Mouse (Mus musculus): ENCODE results near the gene Corin. TPM values are rescaled to one million over a fixed set of nuclear protein-coding genes. Genes with fewer than 3 reads are reported as not detected.

Corin gene
- total and polyA plus RNA-seq, 2 experiments from 2014 or later: 0.14 to 0.33 TPM

DNA sequence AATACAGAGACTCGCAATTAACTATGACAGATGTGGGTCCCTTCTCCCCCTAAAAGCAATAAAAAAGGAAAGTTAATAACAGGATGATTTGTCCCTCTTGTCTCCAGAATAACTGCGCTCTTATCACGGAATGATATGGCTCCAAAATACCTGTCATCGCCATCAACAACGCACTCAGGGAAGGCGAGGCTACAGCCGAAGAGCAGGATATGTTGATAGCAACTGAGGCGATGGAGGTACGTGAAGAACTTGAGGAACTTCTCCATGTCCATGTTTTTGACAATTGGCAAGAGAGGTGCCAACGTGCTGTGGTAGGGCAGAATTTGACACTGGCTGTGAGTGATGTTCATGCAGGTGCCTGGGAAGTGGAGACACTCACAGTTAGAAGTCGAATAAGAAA, 69.2 kb downstream of the Corin start:
- TF ChIP-seq CTCF (IDR thresholded peaks at IDR 0.05): no peak
- Histone ChIP-seq H3K4me3 (ENCODE audit: low read depth, low read length) (no peak overlapping the region), H3K4me1 (ENCODE audit: insufficient read depth, low read length) (no peaks in the 10 kb centered on the region), H3K36me3 (ENCODE audit: insufficient read depth, low read length) (no peaks in the 10 kb centered on the region), H3K9me3 (ENCODE audit: low read length) (no peaks in the 10 kb centered on the region), H3K9ac (replicated peaks; ENCODE audit: low read length, poor library complexity, severe bottlenecking) (no peak overlapping the region), H3K27me3 (ENCODE audit: insufficient read depth, low read length) (no peaks in the 10 kb centered on the region), H3K4me2 (ENCODE audit: low read depth, low read length, poor library complexity, severe bottlenecking) (no peak overlapping the region), H3K27ac (ENCODE audit: low read depth, low read length) (no peak overlapping the region)
- no peak for DNase-seq (ENCODE audit: low spot score)
- WGBS: 96% methylated on average over 11 of the region's 11 CpGs
- ATAC-seq (ENCODE audit: low FRiP score): no peak

DNA sequence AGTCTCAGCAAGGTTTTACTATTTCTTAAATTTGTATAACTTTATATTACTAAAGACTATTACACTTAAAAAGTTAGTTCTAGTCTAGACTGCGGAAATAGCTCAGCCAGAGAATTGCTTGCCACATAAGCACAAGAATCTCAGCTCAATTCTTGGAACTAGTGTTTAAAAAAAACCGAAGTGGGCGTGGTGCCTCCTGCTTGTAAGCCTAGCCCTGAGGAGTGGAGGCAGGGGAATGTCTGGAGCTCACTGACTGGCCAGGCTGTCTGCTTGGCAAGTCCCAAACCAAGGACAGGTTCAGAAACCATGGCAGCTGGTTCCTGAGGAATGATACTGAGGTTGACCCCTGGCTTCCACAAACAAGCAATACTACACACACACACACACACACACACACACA, 72.4 kb downstream of the Corin start:
- Histone ChIP-seq H3K27me3 (ENCODE audit: insufficient read depth, low read length) (no peaks in the 10 kb centered on the region), H3K27ac (ENCODE audit: low read depth, low read length) (no peak overlapping the region), H3K9ac (replicated peaks; ENCODE audit: low read length, poor library complexity, severe bottlenecking) (no peak overlapping the region), H3K36me3 (ENCODE audit: insufficient read depth, low read length) (no peaks in the 10 kb centered on the region), H3K4me1 (ENCODE audit: insufficient read depth, low read length) (no peaks in the 10 kb centered on the region), H3K4me2 (ENCODE audit: low read depth, low read length, poor library complexity, severe bottlenecking) (no peak overlapping the region), H3K9me3 (ENCODE audit: low read length) (no peaks in the 10 kb centered on the region), H3K4me3 (ENCODE audit: low read depth, low read length) (no peak overlapping the region)
- 80% methylated on average over 3 of the region's 3 CpGs for WGBS
- TF ChIP-seq CTCF (IDR thresholded peaks at IDR 0.05): no peak
- ATAC-seq (ENCODE audit: low FRiP score) (no peak), DNase-seq (ENCODE audit: low spot score) (no peak)

DNA sequence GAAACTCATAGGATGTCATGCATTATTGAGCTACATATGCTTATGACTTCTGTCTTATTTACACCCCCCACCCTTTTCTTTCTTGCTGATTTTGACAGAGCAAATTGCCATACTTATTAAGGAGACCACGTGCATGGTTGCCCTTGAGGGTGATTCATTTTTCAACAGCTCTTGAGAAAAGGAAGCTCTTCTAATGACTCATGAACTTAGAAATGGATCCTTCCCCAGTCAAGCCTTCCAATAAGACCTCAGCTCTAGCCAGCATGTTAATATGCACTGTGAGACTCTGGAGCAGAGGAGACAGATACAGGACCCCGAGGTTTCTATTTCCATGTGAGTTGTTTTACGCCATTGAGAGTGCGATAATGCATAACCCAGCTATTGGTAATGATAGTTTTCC, 76.7 kb downstream of the Corin start:
- no peaks in the 10 kb centered on the region for H3K36me3 ChIP-seq (ENCODE audit: insufficient read depth, low read length)
- no peaks in the 10 kb centered on the region for H3K9me3 ChIP-seq (ENCODE audit: low read length)

DNA sequence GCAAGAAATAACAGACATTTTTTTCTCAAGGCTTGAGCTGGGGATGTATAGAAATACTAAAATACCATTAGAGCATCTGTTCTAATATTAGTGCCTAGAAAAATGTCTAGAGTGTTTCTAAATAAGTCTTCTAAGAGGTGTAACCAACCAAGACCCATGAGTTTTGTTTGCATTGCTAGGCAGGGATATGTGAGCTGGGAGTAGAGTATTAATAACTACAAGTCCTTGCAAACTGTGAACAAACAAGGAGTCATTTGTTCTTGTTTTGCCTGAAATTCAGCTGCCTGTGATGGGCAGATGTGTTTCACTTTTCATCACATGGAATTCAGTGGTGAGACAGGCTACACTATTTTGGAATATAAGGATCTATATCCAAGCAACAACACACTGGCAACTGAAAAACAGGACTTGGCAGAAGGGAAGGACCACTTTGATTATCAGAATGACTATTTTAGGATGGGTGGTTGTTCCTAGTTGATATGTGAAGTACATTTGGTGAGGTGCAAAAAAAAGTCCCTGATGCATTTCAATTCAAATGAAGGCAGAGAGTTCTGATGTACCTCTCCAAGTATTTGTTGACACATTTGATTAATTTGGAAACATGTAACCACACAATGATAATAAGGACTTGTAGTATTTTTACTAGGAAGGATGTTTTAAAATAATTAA, 78.8 kb downstream of the Corin start:
- H3K9ac ChIP-seq (replicated peaks; ENCODE audit: low read length, poor library complexity, severe bottlenecking): no peak overlapping the region
- H3K9me3 ChIP-seq (ENCODE audit: low read length): no peaks in the 10 kb centered on the region
- H3K4me3 ChIP-seq (ENCODE audit: low read depth, low read length): no peak overlapping the region
- ATAC-seq (ENCODE audit: low FRiP score): no peak
- H3K36me3 ChIP-seq (ENCODE audit: insufficient read depth, low read length): no peaks in the 10 kb centered on the region
- H3K27ac ChIP-seq (ENCODE audit: low read depth, low read length): no peak overlapping the region
- TF ChIP-seq CTCF (IDR thresholded peaks at IDR 0.05): no peak
- no peaks in the 10 kb centered on the region for H3K27me3 ChIP-seq (ENCODE audit: insufficient read depth, low read length)
- H3K4me1 ChIP-seq (ENCODE audit: insufficient read depth, low read length): no peaks in the 10 kb centered on the region
- DNase-seq (ENCODE audit: low spot score): no peak
- no peak overlapping the region for H3K4me2 ChIP-seq (ENCODE audit: low read depth, low read length, poor library complexity, severe bottlenecking)

More for the DNA sequence above, 76.7 kb downstream of the Corin start:
- no peak overlapping the region for H3K4me2 ChIP-seq (ENCODE audit: low read depth, low read length, poor library complexity, severe bottlenecking)
- no peak overlapping the region for H3K9ac ChIP-seq (replicated peaks; ENCODE audit: low read length, poor library complexity, severe bottlenecking)
- 92% methylated on average over 4 of the region's 4 CpGs for WGBS
- no peaks in the 10 kb centered on the region for H3K4me1 ChIP-seq (ENCODE audit: insufficient read depth, low read length)
- no peaks in the 10 kb centered on the region for H3K27me3 ChIP-seq (ENCODE audit: insufficient read depth, low read length)
- no peak for DNase-seq (ENCODE audit: low spot score)
- H3K27ac ChIP-seq (ENCODE audit: low read depth, low read length): no peak overlapping the region
- ATAC-seq (ENCODE audit: low FRiP score): no peak
- H3K4me3 ChIP-seq (ENCODE audit: low read depth, low read length): no peak overlapping the region
- TF ChIP-seq CTCF (IDR thresholded peaks at IDR 0.05): no peak

DNA sequence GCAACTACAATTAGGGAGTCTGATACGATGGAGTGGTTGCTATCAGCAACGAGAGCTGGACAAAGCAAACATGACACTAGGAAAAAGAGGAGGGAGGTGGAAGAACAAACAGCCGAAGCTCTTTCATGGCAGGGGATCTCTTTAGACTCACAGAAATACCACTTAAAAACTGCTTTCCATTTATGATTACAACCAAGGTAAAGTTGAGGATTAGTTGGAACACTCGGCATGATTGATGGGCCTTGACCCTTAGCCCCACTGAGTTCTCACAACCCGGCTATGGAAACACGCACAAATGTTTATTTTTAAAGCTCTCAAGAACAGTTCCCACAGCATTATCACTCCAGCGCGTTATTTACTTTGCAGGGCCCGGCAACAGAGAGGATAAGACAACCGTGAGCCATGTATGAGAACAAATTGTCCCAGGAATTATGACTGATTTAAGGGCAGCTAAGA, 92.4 kb downstream of the Corin start:
- no peak overlapping the region for H3K4me2 ChIP-seq (ENCODE audit: low read depth, low read length, poor library complexity, severe bottlenecking)
- 26% methylated on average over 10 of the region's 10 CpGs for whole genome bisulfite sequencing
- no peak for ATAC-seq (ENCODE audit: low FRiP score)
- H3K4me3 ChIP-seq (ENCODE audit: low read depth, low read length): no peak overlapping the region
- DNase-seq (ENCODE audit: low spot score): peak; percentile 8
- H3K27me3 ChIP-seq (ENCODE audit: insufficient read depth, low read length): no peaks in the 10 kb centered on the region
- H3K36me3 ChIP-seq (ENCODE audit: insufficient read depth, low read length): no peaks in the 10 kb centered on the region
- TF ChIP-seq CTCF (IDR thresholded peaks at IDR 0.05): no peak
- H3K9me3 ChIP-seq (ENCODE audit: low read length): no peaks in the 10 kb centered on the region
- H3K4me1 ChIP-seq (ENCODE audit: insufficient read depth, low read length): no peaks in the 10 kb centered on the region; the same call in 1 of the 2 replicates
- no peak overlapping the region for H3K27ac ChIP-seq (ENCODE audit: low read depth, low read length)
- H3K9ac ChIP-seq (replicated peaks; ENCODE audit: low read length, poor library complexity, severe bottlenecking): no peak overlapping the region

DNA sequence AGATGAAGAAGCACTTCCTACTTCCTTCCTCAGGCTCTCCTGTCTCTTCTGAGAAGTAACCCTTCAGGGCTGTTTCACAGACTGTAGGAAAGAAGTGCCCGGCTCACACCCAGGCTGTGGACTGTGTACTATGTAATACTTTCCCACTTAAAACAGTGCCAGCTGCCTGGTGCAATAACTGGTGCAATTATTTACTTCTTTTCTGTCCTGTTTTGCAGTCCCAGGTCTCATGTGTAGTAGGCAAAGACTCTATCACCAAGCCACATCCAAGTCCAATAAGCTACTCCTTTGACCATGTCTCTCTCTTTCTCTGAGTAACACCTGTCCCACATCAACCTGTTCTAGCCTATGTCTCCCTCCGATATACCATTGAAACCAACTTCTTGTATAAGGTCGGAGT, 93.4 kb downstream of the Corin start:
- TF ChIP-seq CTCF (IDR thresholded peaks at IDR 0.05): no peak
- DNase-seq (ENCODE audit: low spot score) (no peak), ATAC-seq (ENCODE audit: low FRiP score) (no peak)
- H3K4me2 ChIP-seq (ENCODE audit: low read depth, low read length, poor library complexity, severe bottlenecking): no peak overlapping the region
- H3K9me3 ChIP-seq (ENCODE audit: low read length): no peaks in the 10 kb centered on the region
- no peaks in the 10 kb centered on the region for H3K27me3 ChIP-seq (ENCODE audit: insufficient read depth, low read length)
- H3K9ac ChIP-seq (replicated peaks; ENCODE audit: low read length, poor library complexity, severe bottlenecking): no peak overlapping the region
- H3K36me3 ChIP-seq (ENCODE audit: insufficient read depth, low read length): no peaks in the 10 kb centered on the region
- no peak overlapping the region for H3K4me3 ChIP-seq (ENCODE audit: low read depth, low read length)
- H3K27ac ChIP-seq (ENCODE audit: low read depth, low read length): no peak overlapping the region
- 94% methylated on average over 3 of the region's 3 CpGs for WGBS
- H3K4me1 ChIP-seq (ENCODE audit: insufficient read depth, low read length): no peaks in the 10 kb centered on the region; the same call in 1 of the 2 replicates

Measured in midbrain, postnatal 0 days (tissue).